Mouse (Mus musculus): ENCODE data around the gene Mrps5. TPM values are rescaled to one million over a fixed set of nuclear protein-coding genes. Genes with fewer than 3 reads are reported as not detected.

Mrps5 gene
- polyA plus RNA-seq, 1 experiment from 2014 or later = 132 TPM

DNA sequence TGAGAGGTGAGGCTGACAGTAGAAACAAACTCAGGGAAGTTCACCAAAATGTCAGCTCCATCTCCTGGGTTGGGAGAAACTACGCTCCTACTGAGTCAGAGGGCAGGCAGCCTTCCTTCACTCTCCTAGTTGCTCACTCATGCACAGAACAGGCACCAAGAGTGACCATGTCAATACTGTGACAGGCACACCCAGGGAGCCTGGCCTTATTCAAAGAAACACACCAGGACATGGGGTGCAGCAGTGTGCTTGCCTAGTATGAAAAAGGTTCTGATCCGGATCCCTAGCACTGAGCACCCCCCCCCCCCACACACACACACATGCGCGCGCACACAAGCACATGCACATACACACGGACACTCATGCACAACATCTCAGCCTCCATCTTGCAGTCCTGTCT lies 61.1 kb downstream of the Mrps5 start:
- no peak for ATAC-seq (replicated peaks; ENCODE audit: insufficient number of reproducible peaks, insufficient read depth, low FRiP score, low read depth)
- Histone ChIP-seq H3K9ac (no peak overlapping the region), H3K27me3 (peaks cover 28% of the 10 kb centered on the region), H3K4me2 (no peak overlapping the region), H3K36me3 (no peaks in the 10 kb centered on the region), H3K9me3 (replicated peaks) (no peaks in the 10 kb centered on the region), H3K4me1 (replicated peaks) (peaks cover 10% of the 10 kb centered on the region), H3K27ac (no peak overlapping the region), H3K4me3 (no peak overlapping the region)
- WGBS = 84% methylated on average over 6 of the region's 6 CpGs

DNA sequence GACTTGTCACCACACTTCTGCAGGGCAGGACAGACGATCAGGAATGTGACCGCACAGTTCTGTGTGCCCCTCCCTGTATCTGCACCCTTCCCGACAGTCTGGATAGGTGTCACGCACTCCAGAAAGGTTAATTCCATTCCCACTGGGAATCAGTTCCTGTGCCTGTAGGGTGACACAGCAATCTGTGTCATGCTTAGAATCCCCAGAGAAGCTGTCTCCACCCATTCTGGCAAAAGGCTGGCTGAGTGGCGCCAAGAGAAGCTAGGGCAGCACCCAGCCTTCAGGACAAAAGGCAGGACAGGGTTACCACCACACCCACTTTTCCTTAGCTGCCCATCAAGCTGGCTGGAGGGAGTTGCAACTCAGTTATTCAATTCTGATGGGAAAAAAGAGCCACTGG lies 62.9 kb downstream of the Mrps5 start:
- H3K27me3 ChIP-seq = peaks cover 41% of the 10 kb centered on the region
- H3K27ac ChIP-seq = no peak overlapping the region
- H3K36me3 ChIP-seq = no peaks in the 10 kb centered on the region
- H3K9ac ChIP-seq = no peak overlapping the region
- H3K9me3 ChIP-seq (replicated peaks) = no peaks in the 10 kb centered on the region
- no peak for ATAC-seq (replicated peaks; ENCODE audit: insufficient number of reproducible peaks, insufficient read depth, low FRiP score, low read depth)
- no peak overlapping the region for H3K4me3 ChIP-seq
- H3K4me1 ChIP-seq (replicated peaks) = peaks cover 10% of the 10 kb centered on the region
- H3K4me2 ChIP-seq = no peak overlapping the region
- 43% methylated on average over 5 of the region's 5 CpGs for whole genome bisulfite sequencing

DNA sequence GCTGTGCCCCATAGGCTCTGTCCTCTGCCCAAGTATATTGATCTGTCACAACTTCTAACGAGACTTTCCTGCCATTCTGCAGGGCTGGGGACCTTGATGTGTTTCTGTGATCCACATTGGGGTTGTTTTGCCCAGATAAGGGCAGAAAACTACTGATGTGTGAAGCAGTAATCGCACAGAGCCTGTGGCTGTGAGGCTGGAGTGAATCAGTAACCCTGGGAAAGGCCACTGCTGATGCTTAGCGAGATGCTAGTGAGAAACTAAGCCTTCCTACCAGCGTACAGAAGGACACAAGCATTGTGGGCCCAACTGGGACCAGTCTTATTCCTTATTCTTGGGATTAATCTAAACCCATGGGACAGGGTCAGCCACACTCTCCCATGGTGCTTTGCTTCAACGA lies 64.6 kb downstream of the Mrps5 start:
- Histone ChIP-seq H3K27ac (no peak overlapping the region), H3K9me3 (replicated peaks) (no peaks in the 10 kb centered on the region), H3K36me3 (no peaks in the 10 kb centered on the region), H3K4me3 (no peak overlapping the region), H3K9ac (no peak overlapping the region), H3K4me2 (no peak overlapping the region), H3K27me3 (peaks cover 58% of the 10 kb centered on the region), H3K4me1 (replicated peaks) (peaks cover 24% of the 10 kb centered on the region)
- WGBS = 64% methylated on average over 5 of the region's 5 CpGs
- no peak for ATAC-seq (replicated peaks; ENCODE audit: insufficient number of reproducible peaks, insufficient read depth, low FRiP score, low read depth)

DNA sequence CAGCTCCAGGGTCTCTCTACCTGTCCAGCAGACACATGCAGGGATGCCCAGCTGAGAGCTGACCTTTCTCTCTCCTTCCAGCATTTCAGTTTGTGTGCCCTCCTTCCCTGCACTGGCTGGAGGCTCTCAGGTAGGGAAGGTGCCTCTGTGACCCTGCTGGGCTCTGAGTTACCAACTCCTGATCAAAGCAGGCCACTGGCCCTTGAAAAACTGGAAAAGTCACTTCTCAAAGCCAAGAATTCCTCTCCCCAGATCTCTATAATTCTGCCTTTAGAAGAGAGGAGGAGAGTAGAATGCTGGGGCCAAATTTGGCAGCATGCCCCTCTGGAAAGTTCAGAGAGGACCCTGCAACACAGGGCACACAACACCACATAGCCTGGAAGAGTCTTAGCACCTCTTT lies 65.3 kb downstream of the Mrps5 start:
- no peaks in the 10 kb centered on the region for H3K36me3 ChIP-seq
- H3K9me3 ChIP-seq (replicated peaks) = no peaks in the 10 kb centered on the region
- no peak overlapping the region for H3K27ac ChIP-seq
- H3K4me2 ChIP-seq = no peak overlapping the region
- no peak for ATAC-seq (replicated peaks; ENCODE audit: insufficient number of reproducible peaks, insufficient read depth, low FRiP score, low read depth)
- H3K4me3 ChIP-seq = no peak overlapping the region
- no peak overlapping the region for H3K9ac ChIP-seq
- peaks cover 21% of the 10 kb centered on the region for H3K4me1 ChIP-seq (replicated peaks)
- H3K27me3 ChIP-seq = peaks cover 66% of the 10 kb centered on the region

DNA sequence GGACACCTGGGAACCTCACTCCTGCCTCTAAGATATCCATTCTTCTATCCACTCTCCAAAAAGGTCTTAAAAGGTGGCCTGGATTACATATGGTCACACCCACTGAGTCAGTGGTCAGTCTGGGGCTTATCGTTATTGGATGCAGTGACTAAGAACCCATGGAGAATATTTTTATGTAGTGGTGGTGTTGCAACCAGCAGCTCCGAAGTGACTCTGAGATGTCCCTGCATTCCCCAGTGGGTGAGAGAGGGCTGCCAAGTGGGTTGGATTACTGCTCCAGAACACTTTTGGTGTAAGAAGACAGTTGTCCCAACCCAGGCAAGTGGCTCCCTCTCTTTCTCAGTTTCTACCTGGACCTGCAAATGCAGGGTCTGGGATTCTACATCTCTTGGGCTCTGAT lies 65.8 kb downstream of the Mrps5 start:
- H3K27me3 ChIP-seq = peaks cover 70% of the 10 kb centered on the region
- no peak overlapping the region for H3K4me2 ChIP-seq
- H3K4me3 ChIP-seq = no peak overlapping the region
- H3K27ac ChIP-seq = no peak overlapping the region
- no peaks in the 10 kb centered on the region for H3K9me3 ChIP-seq (replicated peaks)
- WGBS = 86% methylated on average over 2 of the region's 2 CpGs
- peaks cover 21% of the 10 kb centered on the region for H3K4me1 ChIP-seq (replicated peaks)
- H3K36me3 ChIP-seq = no peaks in the 10 kb centered on the region
- no peak for ATAC-seq (replicated peaks; ENCODE audit: insufficient number of reproducible peaks, insufficient read depth, low FRiP score, low read depth)
- H3K9ac ChIP-seq = no peak overlapping the region

DNA sequence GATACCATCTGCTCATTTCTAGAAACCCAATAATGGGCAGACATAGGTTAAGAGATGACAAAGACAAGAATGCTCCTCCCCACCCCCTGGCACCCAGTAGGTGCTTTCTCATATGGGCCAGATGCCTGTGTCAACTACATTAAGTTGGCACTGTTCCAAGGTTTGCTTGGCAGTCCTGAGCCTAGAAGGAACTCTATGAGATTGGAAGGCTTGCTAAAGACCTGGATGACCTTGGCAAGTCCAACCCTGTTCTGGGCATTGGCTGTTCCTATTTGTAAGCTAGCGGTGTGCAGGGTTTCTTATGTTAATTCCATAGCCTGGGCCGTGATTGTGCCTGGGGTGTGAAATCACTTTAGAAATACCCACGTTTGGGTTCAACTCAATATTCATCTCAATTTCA lies 67.8 kb downstream of the Mrps5 start:
- H3K36me3 ChIP-seq = no peaks in the 10 kb centered on the region
- H3K4me2 ChIP-seq = peak overlapping the region; percentile 95; the same call in 1 of the 2 replicates
- peaks cover 19% of the 10 kb centered on the region for H3K4me1 ChIP-seq (replicated peaks)
- H3K4me3 ChIP-seq = no peak overlapping the region
- H3K27me3 ChIP-seq = peaks cover 72% of the 10 kb centered on the region
- no peak for ATAC-seq (replicated peaks; ENCODE audit: insufficient number of reproducible peaks, insufficient read depth, low FRiP score, low read depth)
- 57% methylated on average over 3 of the region's 3 CpGs for WGBS
- no peak overlapping the region for H3K27ac ChIP-seq
- H3K9me3 ChIP-seq (replicated peaks) = no peaks in the 10 kb centered on the region
- H3K9ac ChIP-seq = no peak overlapping the region

DNA sequence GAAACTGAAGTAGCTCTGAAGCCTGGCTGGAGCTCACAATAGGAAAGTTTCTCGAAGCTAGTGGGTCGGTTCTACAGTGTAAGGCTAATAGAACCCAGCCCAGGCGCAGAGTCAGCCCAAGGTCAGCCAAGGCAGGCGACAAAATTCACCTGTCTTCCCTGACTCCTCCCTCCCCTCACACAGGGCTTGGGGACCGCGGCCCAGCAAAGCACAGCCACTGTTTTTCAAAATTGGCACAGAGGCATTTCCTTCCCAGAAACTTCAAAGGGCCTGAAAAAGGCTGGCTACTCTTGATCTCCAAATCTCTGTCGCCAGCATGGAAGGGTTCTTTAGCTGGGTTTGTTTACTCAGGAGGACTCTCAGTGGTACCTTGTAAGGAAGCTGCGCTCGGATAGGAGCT lies 68.4 kb downstream of the Mrps5 start:
- peak overlapping the region; percentile 95 for H3K4me2 ChIP-seq
- no peak for ATAC-seq (replicated peaks; ENCODE audit: insufficient number of reproducible peaks, insufficient read depth, low FRiP score, low read depth)
- no peaks in the 10 kb centered on the region for H3K36me3 ChIP-seq
- H3K27ac ChIP-seq = no peak overlapping the region
- no peaks in the 10 kb centered on the region for H3K9me3 ChIP-seq (replicated peaks)
- H3K9ac ChIP-seq = no peak overlapping the region
- H3K4me1 ChIP-seq (replicated peaks) = peaks cover 17% of the 10 kb centered on the region
- peak overlapping the region; percentile 55 for H3K4me3 ChIP-seq
- H3K27me3 ChIP-seq = peaks cover 68% of the 10 kb centered on the region
- whole genome bisulfite sequencing = 9% methylated on average over 9 of the region's 9 CpGs

DNA sequence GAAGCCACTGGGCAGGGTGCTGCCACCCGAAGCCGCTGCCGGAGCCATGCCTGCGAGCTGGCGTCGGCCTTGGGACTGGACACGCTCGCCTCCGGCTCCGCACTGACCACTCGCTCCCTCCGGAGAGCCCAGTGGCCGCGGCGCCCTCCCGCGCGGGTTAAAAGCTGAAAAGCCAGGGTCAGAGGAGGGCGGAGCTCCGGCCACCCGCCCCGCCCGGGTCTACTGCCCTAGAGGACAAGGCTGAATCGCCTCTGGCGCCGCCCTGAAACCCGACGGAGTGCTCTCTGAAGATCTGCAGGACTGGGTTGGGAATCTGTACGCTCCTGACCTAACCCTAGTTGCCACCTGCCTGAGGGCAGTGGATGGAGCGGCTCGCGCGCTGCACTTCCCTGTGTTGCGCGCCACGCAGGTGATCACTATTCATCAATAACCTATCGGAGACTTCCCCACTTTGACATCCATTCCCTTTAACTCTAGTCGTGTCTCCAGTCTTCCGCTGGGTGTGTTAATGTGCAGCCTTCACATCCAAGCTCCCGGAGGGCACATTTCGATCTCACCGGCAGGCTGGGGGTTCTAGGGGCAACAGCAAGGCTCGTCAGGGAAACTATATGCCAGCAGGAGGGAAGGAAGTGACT lies 69.2 kb downstream of the Mrps5 start, which contains the start of gene Mal:
TSS of gene Mal (minus strand) at position 610 of the 635 bp plus-strand sequence.
- WGBS = under 1% methylated on average over 43 of the region's 43 CpGs
- Histone ChIP-seq H3K4me3 (peak within 1 kb of the TSS; percentile 55), H3K27ac (no peak within 1 kb of the TSS)

More for the DNA sequence above, 69.2 kb downstream of the Mrps5 start, which contains the start of gene Mal:
- H3K36me3 ChIP-seq = no peaks in the 10 kb centered on the region
- H3K9me3 ChIP-seq (replicated peaks) = no peaks in the 10 kb centered on the region
- ATAC-seq (replicated peaks; ENCODE audit: insufficient number of reproducible peaks, insufficient read depth, low FRiP score, low read depth) = no peak
- H3K4me1 ChIP-seq (replicated peaks) = peaks cover 17% of the 10 kb centered on the region
- H3K4me2 ChIP-seq = peak within 1 kb of the TSS; percentile 95
- H3K9ac ChIP-seq = peak within 1 kb of the TSS; percentile 53
- peaks cover 73% of the 10 kb centered on the region for H3K27me3 ChIP-seq

Other genes starting within 250 kb of the Mrps5 start
- gene Astl, start 248.6 kb upstream of the Mrps5 start, polyA plus RNA-seq (2015; fragmentation: Nextera tagmentation; extraction: Ambion mirVana) = 0.08 TPM in 1 of 2 replicates, not detected in the other
- 1.1 and 1.3 TPM in 2 replicates for gene Adra2b, start 224.0 kb upstream of the Mrps5 start, polyA plus RNA-seq (2015; fragmentation: Nextera tagmentation; extraction: Ambion mirVana)
- gene Gpat2, start 162.0 kb upstream of the Mrps5 start, polyA plus RNA-seq (2015; fragmentation: Nextera tagmentation; extraction: Ambion mirVana) = 0.34 and 0.35 TPM in 2 replicates
- gene Fahd2a, start 142.7 kb upstream of the Mrps5 start, polyA plus RNA-seq (2015; fragmentation: Nextera tagmentation; extraction: Ambion mirVana) = 27.1 and 30.8 TPM in 2 replicates
- gene Kcnip3, start 65.1 kb upstream of the Mrps5 start, polyA plus RNA-seq (2015; fragmentation: Nextera tagmentation; extraction: Ambion mirVana) = 0.86 and 2.3 TPM in 2 replicates
- 0.08 and 0.43 TPM in 2 replicates for gene Prom2, start 45.8 kb upstream of the Mrps5 start, polyA plus RNA-seq (2015; fragmentation: Nextera tagmentation; extraction: Ambion mirVana)
- 2.2 and 2.8 TPM in 2 replicates for gene Zfp661, start 128 bp upstream of the Mrps5 start, polyA plus RNA-seq (2015; fragmentation: Nextera tagmentation; extraction: Ambion mirVana)
- gene Mal, start 69.5 kb downstream of the Mrps5 start, polyA plus RNA-seq (2015; fragmentation: Nextera tagmentation; extraction: Ambion mirVana) = 3.8 and 4.2 TPM in 2 replicates
- 8.1 and 10.2 TPM in 2 replicates for gene Mall, start 142.7 kb downstream of the Mrps5 start, polyA plus RNA-seq (2015; fragmentation: Nextera tagmentation; extraction: Ambion mirVana)
- 19.6 and 20.0 TPM in 2 replicates for gene Nphp1, start 201.7 kb downstream of the Mrps5 start, polyA plus RNA-seq (2015; fragmentation: Nextera tagmentation; extraction: Ambion mirVana)
- gene Mtln, start 205.3 kb downstream of the Mrps5 start, polyA plus RNA-seq (2015; fragmentation: Nextera tagmentation; extraction: Ambion mirVana) = 36.4 and 45.6 TPM in 2 replicates
- gene Bub1, start 244.6 kb downstream of the Mrps5 start, polyA plus RNA-seq (2015; fragmentation: Nextera tagmentation; extraction: Ambion mirVana) = 35.7 and 39.2 TPM in 2 replicates